Mouse (Mus musculus): ENCODE data around the gene Tmem178. TPM values are rescaled to one million over a fixed set of nuclear protein-coding genes. Genes with fewer than 3 reads are reported as not detected.

Tmem178 gene
- total and polyA plus RNA-seq, 3 experiments: 0.18 to 0.31 (median 0.25) TPM

- WGBS: 78% methylated on average over 7 of the region's 7 CpGs
- H3K79me2 ChIP-seq (replicated peaks; ENCODE audit: control insufficient read depth, insufficient read depth, low read length): no peaks in the 10 kb centered on the region
- no peak for DNase-seq
- intact Hi-C loops (cut with DNase I): no loop called here
- no peak overlapping the region for H3K27ac ChIP-seq
- H3K9ac ChIP-seq (ENCODE audit: low read depth, low read length): no peak overlapping the region
- no peak overlapping the region for H3K4me3 ChIP-seq
- H3K27me3 ChIP-seq (ENCODE audit: control insufficient read depth, insufficient read depth, low read length): no peaks in the 10 kb centered on the region
- no peak for TF ChIP-seq POLR2A (IDR thresholded peaks at IDR 0.05; ENCODE audit: insufficient read depth, low read depth, low read length)
- TF ChIP-seq CTCF (IDR thresholded peaks at IDR 0.05): no peak
- TF ChIP-seq EP300 (IDR thresholded peaks at IDR 0.05; ENCODE audit: insufficient read depth, low read depth, low read length): no peak
- H3K4me1 ChIP-seq (ENCODE audit: control insufficient read depth, insufficient read depth, low read length): no peaks in the 10 kb centered on the region
- H3K36me3 ChIP-seq (ENCODE audit: control insufficient read depth, insufficient read depth, low read length): no peaks in the 10 kb centered on the region
These were observed 11.0 kb downstream of the Tmem178 start for GRCm38 (mm10) chr17:80955415-80955814.

DNA sequence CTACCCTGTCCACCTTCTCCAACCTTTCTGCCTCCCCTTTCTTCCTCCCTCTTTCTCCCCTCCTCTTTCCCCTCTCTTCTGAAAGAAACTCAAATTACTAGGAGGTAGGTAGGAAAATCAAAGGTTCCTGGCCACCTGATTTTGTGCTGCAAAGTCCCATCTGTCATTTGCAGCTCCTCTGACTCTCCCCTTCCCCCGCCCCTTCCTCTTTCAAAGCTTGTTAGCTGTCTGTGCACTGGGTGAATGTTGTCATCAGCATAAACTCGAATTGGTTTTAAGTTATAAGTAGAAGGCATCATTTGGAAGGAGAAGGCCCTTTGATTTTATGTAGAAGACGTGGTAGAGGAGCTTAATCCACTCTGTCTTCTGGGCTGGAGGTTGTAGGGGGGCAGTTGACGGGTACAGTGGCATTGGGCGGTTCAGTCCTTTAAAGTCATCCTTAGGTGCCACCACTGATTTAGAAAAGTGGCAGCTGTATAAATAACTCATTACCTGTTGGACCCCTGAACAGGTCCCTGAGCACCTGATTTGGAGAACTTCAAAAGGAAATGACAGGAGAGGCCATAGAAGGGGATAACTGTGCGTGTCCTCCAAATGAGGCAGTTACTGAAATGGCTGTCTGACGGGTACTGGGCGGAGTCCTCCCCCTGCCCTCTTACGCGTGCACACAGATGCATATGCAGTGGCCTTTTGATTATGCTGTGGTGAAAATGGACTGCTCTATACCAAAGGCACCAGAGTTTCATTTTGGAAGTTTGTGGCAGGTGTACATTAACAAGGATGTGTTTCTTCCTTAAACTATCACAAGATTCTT, 11.8 kb downstream of the Tmem178 start:
- Histone ChIP-seq H3K27ac (no peak overlapping the region), H3K27me3 (ENCODE audit: control insufficient read depth, insufficient read depth, low read length) (no peaks in the 10 kb centered on the region), H3K4me3 (no peak overlapping the region), H3K36me3 (ENCODE audit: control insufficient read depth, insufficient read depth, low read length) (no peaks in the 10 kb centered on the region), H3K4me1 (ENCODE audit: control insufficient read depth, insufficient read depth, low read length) (no peaks in the 10 kb centered on the region), H3K9ac (ENCODE audit: low read depth, low read length) (no peak overlapping the region), H3K79me2 (replicated peaks; ENCODE audit: control insufficient read depth, insufficient read depth, low read length) (no peaks in the 10 kb centered on the region)
- no peak for DNase-seq
- intact Hi-C loops (cut with DNase I): no loop called here
- 87% methylated on average over 10 of the region's 10 CpGs for WGBS
- no peak for TF ChIP-seq CTCF (IDR thresholded peaks at IDR 0.05)
- TF ChIP-seq POLR2A (IDR thresholded peaks at IDR 0.05; ENCODE audit: insufficient read depth, low read depth, low read length): no peak
- no peak for TF ChIP-seq EP300 (IDR thresholded peaks at IDR 0.05; ENCODE audit: insufficient read depth, low read depth, low read length)

GRCm38 (mm10) chr17:80958332-80958731, 13.9 kb downstream of the Tmem178 start:
- intact Hi-C loops (cut with DNase I): no loop called here

DNA sequence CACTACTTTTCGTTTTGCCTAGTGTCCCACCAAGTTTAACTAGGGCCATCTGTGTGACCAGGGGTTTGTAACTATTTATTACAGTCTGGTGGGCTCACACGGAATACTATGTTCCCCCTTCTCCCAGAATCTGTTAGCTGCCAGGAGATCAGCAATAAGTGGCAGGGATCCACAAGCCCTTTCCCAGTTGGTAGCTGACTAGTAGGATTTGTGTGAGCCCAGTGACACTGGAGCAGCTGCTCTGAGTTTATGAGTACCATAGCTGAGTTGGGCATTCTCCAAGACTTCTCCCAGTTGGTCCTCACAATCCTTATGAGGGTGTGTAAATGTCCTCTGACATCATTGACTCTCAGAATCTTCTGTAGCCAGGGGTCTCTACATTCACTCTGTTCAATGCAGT, 15.4 kb downstream of the Tmem178 start:
- DNase-seq: no peak
- Histone ChIP-seq H3K9ac (ENCODE audit: low read depth, low read length) (no peak overlapping the region), H3K36me3 (ENCODE audit: control insufficient read depth, insufficient read depth, low read length) (no peaks in the 10 kb centered on the region), H3K4me1 (ENCODE audit: control insufficient read depth, insufficient read depth, low read length) (no peaks in the 10 kb centered on the region), H3K4me3 (no peak overlapping the region), H3K27ac (no peak overlapping the region), H3K79me2 (replicated peaks; ENCODE audit: control insufficient read depth, insufficient read depth, low read length) (no peaks in the 10 kb centered on the region), H3K27me3 (ENCODE audit: control insufficient read depth, insufficient read depth, low read length) (no peaks in the 10 kb centered on the region)
- TF ChIP-seq POLR2A (IDR thresholded peaks at IDR 0.05; ENCODE audit: insufficient read depth, low read depth, low read length) (no peak), EP300 (IDR thresholded peaks at IDR 0.05; ENCODE audit: insufficient read depth, low read depth, low read length) (no peak), CTCF (IDR thresholded peaks at IDR 0.05) (no peak)
- WGBS: 92% methylated on average over 2 of the region's 2 CpGs
- intact Hi-C loops (cut with DNase I): no loop called here

More at GRCm38 (mm10) chr17:80958332-80958731, 13.9 kb downstream of the Tmem178 start:
- TF ChIP-seq EP300 (IDR thresholded peaks at IDR 0.05; ENCODE audit: insufficient read depth, low read depth, low read length) (no peak), POLR2A (IDR thresholded peaks at IDR 0.05; ENCODE audit: insufficient read depth, low read depth, low read length) (no peak), CTCF (IDR thresholded peaks at IDR 0.05) (no peak)
- Histone ChIP-seq H3K4me1 (ENCODE audit: control insufficient read depth, insufficient read depth, low read length) (no peaks in the 10 kb centered on the region), H3K27ac (no peak overlapping the region), H3K27me3 (ENCODE audit: control insufficient read depth, insufficient read depth, low read length) (no peaks in the 10 kb centered on the region), H3K4me3 (no peak overlapping the region), H3K79me2 (replicated peaks; ENCODE audit: control insufficient read depth, insufficient read depth, low read length) (no peaks in the 10 kb centered on the region), H3K9ac (ENCODE audit: low read depth, low read length) (no peak overlapping the region), H3K36me3 (ENCODE audit: control insufficient read depth, insufficient read depth, low read length) (no peaks in the 10 kb centered on the region)
- WGBS: 82% methylated on average over 6 of the region's 6 CpGs
- no peak for DNase-seq

- no peak for DNase-seq
- WGBS: 69% methylated on average over 7 of the region's 7 CpGs
- intact Hi-C loops (cut with DNase I): no loop called here
- H3K27me3 ChIP-seq (ENCODE audit: control insufficient read depth, insufficient read depth, low read length): no peaks in the 10 kb centered on the region
- H3K36me3 ChIP-seq (ENCODE audit: control insufficient read depth, insufficient read depth, low read length): no peaks in the 10 kb centered on the region
- no peak overlapping the region for H3K4me3 ChIP-seq
- H3K27ac ChIP-seq: no peak overlapping the region
- no peak overlapping the region for H3K9ac ChIP-seq (ENCODE audit: low read depth, low read length)
- no peaks in the 10 kb centered on the region for H3K4me1 ChIP-seq (ENCODE audit: control insufficient read depth, insufficient read depth, low read length)
- no peaks in the 10 kb centered on the region for H3K79me2 ChIP-seq (replicated peaks; ENCODE audit: control insufficient read depth, insufficient read depth, low read length)
- TF ChIP-seq CTCF (IDR thresholded peaks at IDR 0.05) (no peak), POLR2A (IDR thresholded peaks at IDR 0.05; ENCODE audit: insufficient read depth, low read depth, low read length) (no peak)
These were observed 23.0 kb downstream of the Tmem178 start for GRCm38 (mm10) chr17:80967475-80967874.

Data from heart, adult 2 months (tissue).